Mouse (Mus musculus): ENCODE measurements around the gene Rhov.

The Rhov gene

GRCm38 (mm10) chr2:119292852-119293251 lies 21.8 kb upstream of the Rhov start:
- peak; percentile 38 for ATAC-seq (ENCODE audit: insufficient number of reproducible peaks, low FRiP score, low TSS enrichment)

GRCm38 (mm10) chr2:119292281-119292680 lies 21.2 kb upstream of the Rhov start:
- ATAC-seq (ENCODE audit: insufficient number of reproducible peaks, low FRiP score, low TSS enrichment): no peak

GRCm38 (mm10) chr2:119289014-119289416 lies 17.9 kb upstream of the Rhov start:
- no peak for ATAC-seq (ENCODE audit: insufficient number of reproducible peaks, low FRiP score, low TSS enrichment)

- peak; percentile 92 for ATAC-seq (ENCODE audit: insufficient number of reproducible peaks, low FRiP score, low TSS enrichment)
These were observed 17.3 kb upstream of the Rhov start, which contains the start of gene Vps18 for GRCm38 (mm10) chr2:119288270-119288882. TSS of gene Vps18 (plus strand) at chr2:119288740.

GRCm38 (mm10) chr2:119287372-119287771 lies 16.3 kb upstream of the Rhov start:
- ATAC-seq (ENCODE audit: insufficient number of reproducible peaks, low FRiP score, low TSS enrichment): no peak

GRCm38 (mm10) chr2:119281899-119282565 lies 11.0 kb upstream of the Rhov start:
- no peak for ATAC-seq (ENCODE audit: insufficient number of reproducible peaks, low FRiP score, low TSS enrichment)

GRCm38 (mm10) chr2:119277810-119278209 lies 6.7 kb upstream of the Rhov start:
- ATAC-seq (ENCODE audit: insufficient number of reproducible peaks, low FRiP score, low TSS enrichment): no peak

GRCm38 (mm10) chr2:119276926-119277325 lies 5.9 kb upstream of the Rhov start:
- no peak for ATAC-seq (ENCODE audit: insufficient number of reproducible peaks, low FRiP score, low TSS enrichment)

GRCm38 (mm10) chr2:119274126-119274525 lies 3.1 kb upstream of the Rhov start:
- no peak for ATAC-seq (ENCODE audit: insufficient number of reproducible peaks, low FRiP score, low TSS enrichment)

- ATAC-seq (ENCODE audit: insufficient number of reproducible peaks, low FRiP score, low TSS enrichment): peak; percentile 21; the same call in 1 of the 2 replicates
These were observed 808 bp downstream of the Rhov start for GRCm38 (mm10) chr2:119270286-119270642.

GRCm38 (mm10) chr2:119263813-119264212 lies 7.3 kb downstream of the Rhov start:
- ATAC-seq (ENCODE audit: insufficient number of reproducible peaks, low FRiP score, low TSS enrichment): no peak

- ATAC-seq (ENCODE audit: insufficient number of reproducible peaks, low FRiP score, low TSS enrichment): no peak
These were observed 8.1 kb downstream of the Rhov start for GRCm38 (mm10) chr2:119262978-119263377.

GRCm38 (mm10) chr2:119261326-119261725 lies 9.7 kb downstream of the Rhov start:
- no peak for ATAC-seq (ENCODE audit: insufficient number of reproducible peaks, low FRiP score, low TSS enrichment)

- ATAC-seq (ENCODE audit: insufficient number of reproducible peaks, low FRiP score, low TSS enrichment): no peak
These were observed 10.6 kb downstream of the Rhov start for GRCm38 (mm10) chr2:119260518-119260917.

- no peak for ATAC-seq (ENCODE audit: insufficient number of reproducible peaks, low FRiP score, low TSS enrichment)
These were observed 16.1 kb downstream of the Rhov start for GRCm38 (mm10) chr2:119254976-119255375.

GRCm38 (mm10) chr2:119250826-119251478 lies 20.1 kb downstream of the Rhov start:
- ATAC-seq (ENCODE audit: insufficient number of reproducible peaks, low FRiP score, low TSS enrichment): peak; percentile 81

- ATAC-seq (ENCODE audit: insufficient number of reproducible peaks, low FRiP score, low TSS enrichment): 0 out of 2 replicates have a peak, but pooled peaks have one; percentile 7
These were observed 20.7 kb downstream of the Rhov start for GRCm38 (mm10) chr2:119250377-119250776.

GRCm38 (mm10) chr2:119249592-119250061 lies 21.4 kb downstream of the Rhov start:
- ATAC-seq (ENCODE audit: insufficient number of reproducible peaks, low FRiP score, low TSS enrichment): no peak

- no peak for ATAC-seq (ENCODE audit: insufficient number of reproducible peaks, low FRiP score, low TSS enrichment)
These were observed 23.2 kb downstream of the Rhov start for GRCm38 (mm10) chr2:119247904-119248303.

- no peak for ATAC-seq (ENCODE audit: insufficient number of reproducible peaks, low FRiP score, low TSS enrichment)
These were observed 25.8 kb downstream of the Rhov start for GRCm38 (mm10) chr2:119245246-119245645.

- no peak for ATAC-seq (ENCODE audit: insufficient number of reproducible peaks, low FRiP score, low TSS enrichment)
These were observed 28.5 kb downstream of the Rhov start for GRCm38 (mm10) chr2:119242548-119242947.

All from cerebellum, adult (tissue).